Mouse (Mus musculus) stomach, postnatal 0 days (tissue): Measurements from ENCODE around the gene Cntn5.

Source experiments
- CTCF ChIP-seq: IDR thresholded peaks from 2 replicates; pipeline ENCODE4 v1.5.1; 2016; ENCODE audit warnings: antibody characterized with exemption, low read depth, mild to moderate bottlenecking, moderate library complexity
- EP300 ChIP-seq: optimal IDR thresholded peaks from 2 replicates; pipeline ENCODE3; 2016; ENCODE audit warnings: antibody characterized with exemption

DNA sequence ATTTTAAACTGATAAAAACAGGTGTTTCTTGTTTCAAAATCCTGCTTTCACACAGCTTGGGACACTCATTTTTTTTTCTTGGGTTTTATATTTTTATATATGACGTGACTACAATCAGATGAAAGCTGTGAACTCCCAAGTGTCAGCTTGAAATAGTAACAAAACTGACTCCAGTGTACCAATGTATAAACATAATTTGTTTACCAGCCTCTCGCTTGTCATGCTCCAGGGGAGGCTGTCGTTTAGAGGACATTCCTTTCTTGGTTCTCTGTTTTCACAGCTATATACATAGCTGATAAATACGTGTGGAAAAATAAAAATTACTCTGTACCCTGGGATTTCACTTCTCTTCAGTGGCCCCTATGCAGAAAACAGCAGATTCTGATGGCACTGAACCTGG lies 556.4 kb downstream of the Cntn5 start:
- TF ChIP-seq EP300 (no peak), CTCF (no peak)
